Mouse (Mus musculus) left cerebral cortex, adult 18-20 months (tissue): ENCODE measurements around the gene Lrrtm4. TPM values are rescaled to one million over a fixed set of nuclear protein-coding genes. Genes with fewer than 3 reads are reported as not detected.

Experiments used
- DNase-seq, 2 experiments: peaks; one replicate each; pipeline ENCODE4 v3.0.0; 2021 to 2022; ENCODE audit warnings: low spot score in 2 of 2, mixed read lengths in 1 of 2
- total RNA-seq, 2 experiments: library from RNA; stranded (reverse); gene quantifications; 2 replicates each; pipeline ENCODE4 v1.2.3; 2021

The Lrrtm4 gene
- total RNA-seq, 2 experiments from 2014 or later: 54.1 to 57.5 TPM

DNA sequence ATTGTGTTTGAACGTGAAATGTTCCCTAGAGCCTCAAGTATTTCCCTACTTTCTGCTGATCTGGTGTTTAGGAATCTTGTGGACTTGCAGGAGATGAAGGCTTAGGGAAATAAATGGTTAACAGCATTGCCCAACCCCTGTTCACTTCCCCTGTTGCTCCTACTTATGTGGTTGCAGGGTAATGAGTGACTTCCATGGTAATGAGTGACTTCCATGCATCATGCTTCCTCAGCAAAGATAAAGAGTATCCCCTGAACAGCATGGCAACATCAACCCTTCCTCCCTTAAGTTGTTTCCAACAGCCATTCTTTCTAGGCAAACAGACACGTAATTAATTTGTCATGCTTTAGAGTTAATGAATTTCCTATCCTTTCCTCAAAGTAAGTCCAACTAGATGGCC, 685.5 kb downstream of the Lrrtm4 start:
- no peak for DNase-seq

DNA sequence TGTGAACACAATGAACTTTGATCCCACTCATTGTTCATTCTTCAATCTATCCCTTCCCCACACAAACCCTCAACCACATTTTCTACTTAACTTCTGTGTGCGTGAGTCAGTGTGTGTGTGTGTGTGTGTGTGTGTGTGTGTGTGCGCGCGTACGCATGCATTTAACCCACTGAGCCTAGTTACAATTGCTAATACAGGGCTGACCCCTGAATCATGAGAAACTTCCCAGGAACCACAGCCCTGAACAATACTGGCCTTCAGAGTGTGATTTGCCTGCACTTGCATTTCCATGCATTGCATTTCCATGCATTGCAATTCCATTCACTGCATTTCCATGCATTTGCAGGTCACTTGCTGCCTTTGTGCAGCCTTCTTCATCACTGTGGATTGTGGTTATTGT, 701.8 kb downstream of the Lrrtm4 start:
- DNase-seq: no peak

DNA sequence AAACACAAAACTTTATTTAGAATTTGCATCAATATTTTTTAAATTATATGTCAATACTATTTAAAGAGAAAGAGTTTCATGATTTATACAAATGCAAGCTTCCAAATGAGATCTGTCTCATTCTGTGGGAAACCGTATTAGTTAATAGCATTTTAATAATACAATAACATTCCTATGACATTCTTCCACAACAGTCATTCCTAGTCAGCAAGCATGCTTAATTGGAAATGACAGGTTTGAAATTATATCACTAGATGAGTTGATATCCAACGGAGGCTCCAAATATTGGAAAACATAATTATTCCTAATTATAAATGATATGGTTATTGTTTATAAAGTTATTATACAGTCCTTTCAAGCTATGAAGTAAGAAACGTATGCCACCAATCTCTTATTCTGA, 714.7 kb downstream of the Lrrtm4 start:
- no peak for DNase-seq

DNA sequence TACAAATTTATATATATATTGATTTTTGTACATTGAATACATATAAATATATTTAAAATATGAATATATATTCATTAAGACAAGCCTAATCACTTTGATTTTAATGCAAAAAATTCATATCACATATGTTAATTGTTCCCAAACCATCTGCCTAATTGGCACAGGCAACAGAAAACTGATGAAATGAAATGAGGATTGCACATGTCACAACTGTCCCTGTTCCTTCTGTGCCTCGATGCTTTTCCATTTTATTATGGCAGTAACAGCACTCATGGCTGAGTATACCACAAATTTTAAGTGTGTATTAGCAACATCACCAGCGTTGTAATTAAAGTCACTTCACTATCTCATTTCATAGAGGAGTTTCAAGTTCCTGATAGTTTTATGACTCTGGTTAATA, 732.1 kb downstream of the Lrrtm4 start:
- DNase-seq: no peak

DNA sequence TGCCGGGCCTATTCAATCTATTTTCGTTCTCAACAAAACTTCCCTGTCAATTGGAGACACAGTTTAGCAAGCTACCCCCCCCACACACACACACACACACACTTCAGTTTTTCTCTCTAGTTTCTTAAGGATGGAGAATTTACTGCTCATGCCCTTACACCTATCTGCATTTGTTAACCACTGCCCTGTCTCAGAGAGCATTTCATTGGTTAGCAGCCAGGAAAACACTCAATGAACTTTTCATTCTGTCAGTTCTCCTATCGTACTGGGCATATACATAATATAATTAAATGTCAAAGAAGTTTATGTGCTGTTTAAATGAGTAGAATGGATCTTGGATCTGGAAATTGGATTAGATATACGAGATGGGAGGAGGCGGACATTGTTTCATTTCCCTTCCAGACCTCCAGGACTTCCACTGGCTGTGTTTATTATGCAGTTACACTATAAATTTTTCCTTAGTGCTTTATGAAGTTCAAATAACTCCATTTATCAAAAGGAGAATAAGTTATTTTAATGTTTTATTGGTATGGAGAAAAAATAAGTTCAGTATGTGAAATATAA, 742.0 kb downstream of the Lrrtm4 start:
- no peak for DNase-seq

DNA sequence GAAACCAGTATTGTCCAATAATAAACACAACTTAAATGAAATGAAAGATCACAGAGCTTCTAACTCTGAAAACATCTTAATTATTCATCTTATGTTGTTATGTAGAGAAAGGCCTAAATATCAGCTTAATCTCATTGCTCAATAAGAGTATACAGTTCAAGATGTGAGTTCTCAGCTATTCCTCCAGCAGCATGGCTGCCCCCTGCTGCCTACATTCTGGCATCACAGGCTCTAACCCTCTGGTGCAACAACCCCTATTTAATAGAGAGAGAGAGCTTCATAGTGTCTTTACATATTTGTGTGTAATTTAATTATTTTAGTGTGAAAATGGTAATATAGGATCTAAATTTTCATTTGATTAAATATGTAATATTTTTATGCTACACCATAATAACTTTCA, 767.6 kb downstream of the Lrrtm4 start:
- DNase-seq: no peak

DNA sequence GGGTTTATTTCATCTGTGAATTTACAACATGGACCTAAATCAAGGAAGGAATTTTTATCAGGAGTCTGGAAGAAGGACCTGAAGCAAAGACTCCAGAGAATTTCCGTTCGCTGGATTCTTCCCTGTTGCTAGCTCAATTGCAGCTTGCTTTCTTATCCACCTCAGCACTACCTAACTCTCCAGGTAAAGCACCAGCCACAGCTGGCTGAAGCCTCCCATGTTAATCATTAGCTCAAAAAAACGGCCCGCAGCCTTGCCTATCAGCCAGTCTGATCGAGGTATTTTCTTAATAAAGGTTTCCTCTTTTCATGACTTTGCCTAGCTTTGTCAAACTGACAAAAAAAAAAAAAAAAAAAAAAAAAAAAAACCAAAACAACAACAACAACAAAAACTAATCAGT, 805.1 kb downstream of the Lrrtm4 start:
- no peak for DNase-seq

DNA sequence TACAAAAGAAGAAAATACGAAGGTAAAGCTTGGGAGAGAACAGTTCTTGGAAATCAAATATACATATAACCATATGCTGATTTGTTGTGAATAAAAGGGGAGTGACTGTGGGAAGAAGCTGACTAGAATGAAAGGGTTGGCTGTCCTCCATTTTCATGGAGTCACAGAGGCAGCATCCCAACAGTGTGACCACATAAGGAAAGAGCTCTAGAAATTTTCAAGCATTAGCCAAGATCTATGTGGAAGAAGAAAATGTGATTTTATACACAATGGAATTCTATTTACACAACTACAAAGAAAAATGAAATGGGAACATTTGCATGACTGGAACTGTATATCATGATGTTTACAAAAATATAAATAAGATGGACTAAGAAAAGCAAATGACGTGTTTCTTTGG, 821.1 kb downstream of the Lrrtm4 start:
- no peak for DNase-seq

DNA sequence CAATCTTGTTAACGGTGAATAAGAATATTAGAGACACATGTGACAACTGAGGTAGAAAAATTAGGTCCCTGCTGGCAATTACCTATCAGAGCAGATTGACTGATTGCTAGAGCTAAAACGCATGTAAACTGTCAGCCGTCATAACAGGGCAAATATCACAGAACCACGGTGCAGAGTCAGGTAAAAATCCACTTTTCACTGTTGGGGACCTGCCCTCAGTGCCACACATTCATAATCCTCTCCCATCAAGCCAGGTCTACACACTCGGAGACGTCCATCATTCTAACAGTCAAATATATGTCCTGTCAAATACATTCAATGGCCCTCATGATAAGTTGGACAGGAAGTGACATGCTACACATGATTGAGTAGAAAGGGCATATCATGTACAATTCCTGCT, 826.6 kb downstream of the Lrrtm4 start:
- DNase-seq: no peak

DNA sequence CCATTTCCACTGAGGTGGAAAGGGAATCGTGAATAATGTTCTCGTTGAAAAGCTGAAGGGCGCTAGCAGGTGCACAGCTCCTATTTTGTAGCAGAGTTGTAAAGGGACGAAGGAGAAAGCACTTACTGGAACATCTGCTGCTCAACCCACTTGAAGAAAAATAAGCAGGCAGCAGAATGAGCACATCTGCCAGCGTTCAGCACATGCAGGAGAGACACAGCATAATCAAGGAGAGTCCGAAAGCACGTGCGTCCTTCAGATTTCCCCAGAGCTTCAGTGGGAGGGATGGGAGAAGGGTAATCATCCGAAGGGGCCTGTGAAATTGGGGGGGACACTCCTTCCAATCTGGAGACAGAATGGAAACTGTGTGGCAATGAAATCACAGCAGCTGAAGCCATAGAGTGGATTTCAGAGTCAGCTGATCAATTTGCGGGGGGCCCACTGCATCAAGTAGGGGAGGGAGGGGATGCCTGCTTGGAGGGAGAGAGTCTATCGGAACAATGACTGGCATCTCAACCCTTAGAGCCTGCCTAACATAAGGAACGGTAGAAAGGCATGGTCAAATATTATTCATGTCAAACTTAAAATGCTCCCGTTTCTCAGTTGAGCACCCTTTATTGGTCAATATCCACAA, 838.4 kb downstream of the Lrrtm4 start:
- no peak for DNase-seq

Other genes with a start within 250 kb of the Lrrtm4 start
- not detected for gene Gm20594, start 201.0 kb upstream of the Lrrtm4 start, total RNA-seq